Comparison of ENCODE assay signal across 15 mouse cellular contexts in genomic region chr6:112926011-112926410, GRCm38 (mm10). TPM values are rescaled to one million over a fixed set of nuclear protein-coding genes. Genes with fewer than 3 reads are reported as not detected.
DNase-seq lines count a peak whose midpoint lies in the region; ATAC-seq lines count a peak whose summit lies in the region.
"Had no signal": no experiment of that assay in that cellular context is flagged by ENCODE, and none has a peak within 500 bp of the region (broad histone marks: within the 10 kb centered on the region; RNA-seq: fewer than 3 reads in every experiment).

No protein-coding gene starts in this region.

- H3K9ac ChIP-seq in lung, embryonic 15.5 days, result no peak overlapping the region
- H3K9ac ChIP-seq in embryonic facial prominence, embryonic 14.5 days (ENCODE audit: low read depth, low read length), result no peak overlapping the region
- no peak overlapping the region for H3K9ac ChIP-seq in limb, embryonic 15.5 days
- H3K9ac ChIP-seq: intestine, embryonic 15.5 days; liver, embryonic 13.5 days had no signal

- no peaks in the 10 kb centered on the region for H3K9me3 ChIP-seq in lung, embryonic 15.5 days
- peaks cover 5% of the 10 kb centered on the region; the same call in 1 of the 2 replicates for H3K9me3 ChIP-seq in embryonic facial prominence, embryonic 14.5 days (ENCODE audit: control insufficient read depth, low read length)
- H3K9me3 ChIP-seq in limb, embryonic 15.5 days, result no peaks in the 10 kb centered on the region
- H3K9me3 ChIP-seq: intestine, embryonic 15.5 days; liver, embryonic 13.5 days had no signal

- ATAC-seq in frontal cortex, adult (ENCODE audit: low TSS enrichment), result 0 out of 2 replicates have a peak, but pooled peaks have one; percentile 14
- ATAC-seq in lung, embryonic 15.5 days (ENCODE audit: borderline replicate concordance, extremely low read depth, low FRiP score, low TSS enrichment), result no peak
- ATAC-seq in embryonic facial prominence, embryonic 14.5 days (ENCODE audit: low read depth), result no peak
- no peak for ATAC-seq in limb, embryonic 15.5 days (ENCODE audit: insufficient number of reproducible peaks, low FRiP score, low TSS enrichment, low read depth)
- ATAC-seq: intestine, embryonic 15.5 days had no signal

- H3K36me3 ChIP-seq in lung, embryonic 15.5 days, result no peaks in the 10 kb centered on the region
- H3K36me3 ChIP-seq in embryonic facial prominence, embryonic 14.5 days (ENCODE audit: control insufficient read depth, insufficient read depth, low read length), result no peaks in the 10 kb centered on the region
- no peaks in the 10 kb centered on the region for H3K36me3 ChIP-seq in limb, embryonic 15.5 days
- H3K36me3 ChIP-seq: G1E; intestine, embryonic 15.5 days; liver, embryonic 13.5 days had no signal

- H3K4me3 ChIP-seq in lung, embryonic 15.5 days, result no peak overlapping the region
- H3K4me3 ChIP-seq in embryonic facial prominence, embryonic 14.5 days (ENCODE audit: low read depth, low read length), result no peak overlapping the region
- no peak overlapping the region for H3K4me3 ChIP-seq in limb, embryonic 15.5 days
- H3K4me3 ChIP-seq: intestine, embryonic 15.5 days; liver, embryonic 13.5 days; megakaryocyte, embryonic 14.5 days had no signal

- no peak overlapping the region for H3K4me2 ChIP-seq in lung, embryonic 15.5 days
- peak overlapping the region; percentile 37; the same call in 1 of the 2 replicates for H3K4me2 ChIP-seq in embryonic facial prominence, embryonic 14.5 days (ENCODE audit: low read depth, low read length)
- peak overlapping the region; percentile 26 for H3K4me2 ChIP-seq in limb, embryonic 15.5 days
- H3K4me2 ChIP-seq: heart, embryonic 11.5 days; intestine, embryonic 15.5 days; liver, embryonic 13.5 days had no signal

- 0 out of 2 replicates have a peak overlapping the region, but pooled peaks have one; percentile 3 for H3K27ac ChIP-seq in lung, embryonic 15.5 days
- H3K27ac ChIP-seq in embryonic facial prominence, embryonic 14.5 days (replicated peaks; ENCODE audit: low read depth, low read length), result peak overlapping the region; percentile 74
- peak overlapping the region; percentile 88 for H3K27ac ChIP-seq in limb, embryonic 15.5 days
- H3K27ac ChIP-seq: liver, embryonic 13.5 days had no signal

- H3K4me1 ChIP-seq in lung, embryonic 15.5 days, result peaks cover 17% of the 10 kb centered on the region
- H3K4me1 ChIP-seq in embryonic facial prominence, embryonic 14.5 days (ENCODE audit: control insufficient read depth, insufficient read depth, low read length), result peaks cover 15% of the 10 kb centered on the region
- peaks cover 31% of the 10 kb centered on the region for H3K4me1 ChIP-seq in limb, embryonic 15.5 days

- WGBS in lung, embryonic 15.5 days, result 58% methylated on average over 5 of the region's 5 CpGs
- 72% methylated on average over 5 of the region's 5 CpGs for WGBS in embryonic facial prominence, embryonic 14.5 days
- 50% methylated on average over 5 of the region's 5 CpGs for WGBS in limb, embryonic 15.5 days

- no peaks in the 10 kb centered on the region for H3K27me3 ChIP-seq in lung, embryonic 15.5 days
- no peaks in the 10 kb centered on the region for H3K27me3 ChIP-seq in embryonic facial prominence, embryonic 14.5 days (replicated peaks; ENCODE audit: control insufficient read depth, insufficient read depth, low read length)
- no peaks in the 10 kb centered on the region for H3K27me3 ChIP-seq in limb, embryonic 15.5 days
- H3K27me3 ChIP-seq: intestine, embryonic 15.5 days; liver, embryonic 13.5 days; megakaryocyte, embryonic 14.5 days had no signal

- no peak for DNase-seq in frontal cortex, postnatal 14 days (ENCODE audit: low spot score in 2 of 2)
- no peak for DNase-seq in lung, postnatal 25 days (ENCODE audit: low spot score)
- DNase-seq in embryonic facial prominence, embryonic 14.5 days (ENCODE audit: low spot score), result no peak
- no peak for DNase-seq in urinary bladder, postnatal 14 days (ENCODE audit: low spot score)
- DNase-seq: embryo, embryonic 11 days; heart, postnatal 4 days; layer of hippocampus, adult 9-11 months; liver, embryonic 13.5 days had no signal

RNA-seq across cellular contexts. Expression of gene Srgap3, which starts 21.1 kb away (rescaled TPM):
- 2.5 TPM in 2 replicates for polyA plus RNA-seq in lung, embryonic 15.5 days (2015; fragmentation: Nextera tagmentation; extraction: Ambion mirVana)
- polyA plus RNA-seq in embryonic facial prominence, embryonic 14.5 days (2014; fragmentation: Nextera tagmentation; extraction: Ambion mirVana), result 8.4 and 8.9 TPM in 2 replicates
- polyA plus RNA-seq in limb, embryonic 15.5 days (2015; fragmentation: Nextera tagmentation; extraction: Ambion mirVana), result 5.1 and 6.0 TPM in 2 replicates
- polyA plus RNA-seq: G1E had no signal

Comparison
In these comparisons a context has a peak if more than half of its experiments do, and no peak if none do; other contexts are left out.
1. H3K27ac ChIP-seq: peak in every context shown above with its lines; median percentile 88 in limb, embryonic 15.5 days; 74 in embryonic facial prominence, embryonic 14.5 days; 3 in lung, embryonic 15.5 days.